Mouse (Mus musculus) left cerebral cortex, postnatal 36 days (tissue): Measurements from ENCODE around the gene Dip2c. TPM values are rescaled to one million over a fixed set of nuclear protein-coding genes. Genes with fewer than 3 reads are reported as not detected.

ENCODE experiments used
- DNase-seq, 2 experiments: peaks; one replicate each; pipeline ENCODE4 v3.0.0; 2021 to 2022; ENCODE audit warnings: low spot score in 2 of 2, mixed read lengths in 1 of 2
- intact Hi-C: fragments of 180-260 bp; cut with DNase I; formaldehyde crosslinking; loops from one replicate; pipeline ENCODE4 v1.15.1; 2025
- total RNA-seq, 2 experiments: library from RNA; stranded (reverse); gene quantifications; 2 replicates each; pipeline ENCODE4 v1.2.3; 2021

Dip2c gene
- total RNA-seq, 2 experiments from 2014 or later = 64.9 to 72.2 TPM

DNA sequence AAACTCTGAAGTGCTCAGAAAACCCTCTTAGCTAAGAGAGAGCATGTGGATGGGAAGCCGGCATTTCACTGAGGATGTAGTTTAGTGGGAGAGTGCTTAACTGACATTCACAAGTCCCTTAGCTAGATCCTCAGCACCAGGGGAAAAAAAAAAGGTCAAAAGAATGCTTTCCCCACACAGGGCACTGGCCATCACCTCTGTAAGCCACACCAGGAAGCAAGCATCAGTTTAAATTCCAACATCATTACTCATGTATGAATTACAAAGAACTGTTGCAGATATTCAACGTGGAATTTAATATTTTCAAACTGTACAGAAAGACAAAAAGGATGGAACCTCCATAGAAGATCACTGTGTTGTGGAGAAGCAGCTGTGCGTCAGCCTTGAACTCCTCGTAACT, 419.1 kb downstream of the Dip2c start:
- DNase-seq = no peak
- intact Hi-C loops = no loop called here

DNA sequence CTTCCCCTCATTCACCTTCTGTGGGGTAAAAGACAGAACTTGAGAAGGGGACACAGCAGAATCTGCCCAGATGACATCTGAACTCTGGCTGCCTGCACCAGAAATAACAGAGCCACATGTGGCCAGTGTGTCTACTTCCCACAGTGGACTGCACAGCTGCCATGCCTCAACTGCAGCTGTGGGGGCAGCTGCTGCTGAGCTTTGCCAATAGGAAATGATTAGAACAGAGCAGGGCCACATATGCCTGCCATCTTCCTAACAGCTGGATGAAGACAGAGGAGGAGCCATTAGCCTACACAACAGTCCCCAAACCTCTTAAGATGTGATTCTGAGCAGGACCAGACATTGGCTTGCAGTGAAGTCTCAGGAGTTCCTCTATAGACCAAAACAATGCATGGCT, 419.5 kb downstream of the Dip2c start:
- DNase-seq = no peak
- intact Hi-C loops = no loop called here

DNA sequence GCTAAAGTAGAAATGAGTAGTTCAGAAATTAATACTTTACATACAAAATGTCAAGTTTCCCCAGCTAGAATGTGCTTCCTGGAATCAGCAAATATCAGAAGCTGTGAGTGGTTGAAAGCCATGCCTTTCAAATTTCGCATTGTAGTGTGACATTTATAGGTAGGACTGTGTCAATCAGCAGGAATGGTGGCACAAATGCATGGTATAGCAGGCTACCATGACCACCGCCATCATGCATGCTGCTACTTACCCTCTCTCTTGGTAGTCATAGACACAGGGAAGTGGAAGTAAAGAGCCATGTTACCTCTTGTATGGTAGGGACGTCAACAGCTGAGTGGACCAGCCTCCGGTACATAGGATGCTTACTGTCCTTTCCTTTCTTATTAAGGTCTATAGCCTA, 421.0 kb downstream of the Dip2c start:
- intact Hi-C loops = no loop called here
- no peak for DNase-seq

DNA sequence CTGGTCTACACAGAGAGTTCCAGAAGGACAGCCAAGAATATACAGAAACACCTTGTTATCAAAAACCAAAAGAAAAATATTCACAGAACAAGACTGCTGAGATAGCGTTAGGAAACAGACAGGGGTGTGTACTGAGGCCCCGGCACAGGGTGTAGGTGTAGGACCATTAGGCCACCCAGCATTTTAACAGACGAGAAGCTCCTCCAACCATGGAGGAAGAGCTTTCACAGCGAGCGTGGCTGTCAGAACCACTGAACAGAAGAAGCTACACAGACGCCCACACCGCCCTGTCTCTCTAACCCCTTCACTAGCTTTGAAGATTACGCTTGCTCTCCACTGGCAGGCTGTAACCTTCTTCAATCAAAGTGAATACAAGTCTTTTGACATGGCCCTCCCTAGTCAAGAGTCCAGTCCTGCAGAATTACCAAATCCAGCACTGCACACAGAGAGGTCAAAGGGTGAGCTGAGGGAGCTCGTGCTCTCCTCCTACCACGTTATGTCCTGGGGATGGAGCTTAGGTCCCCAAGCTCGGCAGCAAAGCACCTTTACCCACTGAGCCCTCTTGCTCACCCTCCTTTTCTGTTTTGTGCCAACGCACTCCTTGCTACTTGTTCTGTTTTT, 426.4 kb downstream of the Dip2c start:
- DNase-seq = no peak

DNA sequence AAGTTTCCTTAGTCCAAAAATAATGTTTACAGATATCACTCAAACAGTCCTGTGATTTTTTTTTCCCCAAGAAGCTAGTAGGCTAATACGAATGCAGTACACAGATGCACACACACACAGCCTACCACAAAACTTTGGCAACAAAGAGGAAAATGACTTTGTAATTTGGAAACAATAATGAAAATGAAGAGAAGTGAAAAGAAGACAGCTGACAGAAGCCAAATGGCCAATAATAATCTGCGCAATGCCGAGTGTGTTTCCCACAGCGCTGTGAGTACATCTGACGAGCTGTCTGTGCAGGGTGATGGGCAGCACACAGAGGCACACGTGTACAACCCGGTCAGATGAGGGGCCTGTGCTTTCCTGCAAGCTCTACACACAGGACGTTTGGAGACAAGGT, 430.4 kb downstream of the Dip2c start:
- intact Hi-C loops = no loop called here
- no peak for DNase-seq

More for the DNA sequence above, 426.4 kb downstream of the Dip2c start:
- intact Hi-C loops = no loop called here

- intact Hi-C loops = no loop called here
Measured at GRCm38 (mm10) chr13:9708433-9709240, 432.3 kb downstream of the Dip2c start.

GRCm38 (mm10) chr13:9712409-9712808, 436.1 kb downstream of the Dip2c start:
- intact Hi-C loops = no loop called here

More at GRCm38 (mm10) chr13:9708433-9709240, 432.3 kb downstream of the Dip2c start:
- no peak for DNase-seq

GRCm38 (mm10) chr13:9712971-9713370, 436.6 kb downstream of the Dip2c start:
- intact Hi-C loops = no loop called here

More at GRCm38 (mm10) chr13:9712409-9712808, 436.1 kb downstream of the Dip2c start:
- no peak for DNase-seq

DNA sequence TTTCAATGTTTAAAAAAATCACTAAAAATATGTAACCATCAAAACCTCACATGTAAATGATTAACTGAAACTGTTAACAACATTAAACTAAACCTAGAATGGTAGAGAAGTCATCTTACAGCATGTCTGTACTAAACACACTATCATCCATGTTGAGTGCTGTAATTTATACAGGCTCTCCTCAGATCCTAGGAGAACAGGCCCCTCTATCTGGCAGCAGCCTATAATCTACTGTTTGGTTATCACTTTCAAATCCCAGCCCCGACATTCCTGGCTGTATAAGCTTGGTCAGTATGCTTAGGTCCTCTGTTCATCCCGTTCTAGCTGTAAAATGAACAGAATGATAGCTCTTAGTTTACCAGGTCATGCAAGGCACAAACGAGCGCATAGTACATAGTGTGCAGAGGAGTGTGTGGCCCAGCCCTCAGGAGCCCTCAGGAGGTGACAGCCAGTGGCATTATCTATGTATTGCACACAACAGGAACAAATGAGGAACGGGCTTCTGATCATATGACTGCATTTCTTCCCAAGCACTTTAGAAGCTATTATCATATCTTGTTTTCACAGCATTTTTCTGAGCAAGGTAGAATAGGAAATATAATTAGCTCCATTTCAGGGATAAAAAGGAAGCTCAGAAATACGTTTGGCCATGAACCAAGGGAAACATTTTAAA, 437.3 kb downstream of the Dip2c start:
- no peak for DNase-seq
- intact Hi-C loops = no loop called here

More at GRCm38 (mm10) chr13:9712971-9713370, 436.6 kb downstream of the Dip2c start:
- DNase-seq = no peak

- no peak for DNase-seq
- intact Hi-C loops = no loop called here
Measured at GRCm38 (mm10) chr13:9715224-9715623, 438.9 kb downstream of the Dip2c start.

Other genes with a start within 250 kb of the Dip2c start
- gene Larp4b, start 182.6 kb upstream of the Dip2c start, total RNA-seq = 10 to 100 TPM; 75.5 to 76.3 TPM